Mouse (Mus musculus): ENCODE results near the gene Wnk4. TPM values are rescaled to one million over a fixed set of nuclear protein-coding genes. Genes with fewer than 3 reads are reported as not detected.

Wnk4 gene
- 1 to 10 TPM; 4.2 to 4.5 TPM for total RNA-seq (2021)

DNA sequence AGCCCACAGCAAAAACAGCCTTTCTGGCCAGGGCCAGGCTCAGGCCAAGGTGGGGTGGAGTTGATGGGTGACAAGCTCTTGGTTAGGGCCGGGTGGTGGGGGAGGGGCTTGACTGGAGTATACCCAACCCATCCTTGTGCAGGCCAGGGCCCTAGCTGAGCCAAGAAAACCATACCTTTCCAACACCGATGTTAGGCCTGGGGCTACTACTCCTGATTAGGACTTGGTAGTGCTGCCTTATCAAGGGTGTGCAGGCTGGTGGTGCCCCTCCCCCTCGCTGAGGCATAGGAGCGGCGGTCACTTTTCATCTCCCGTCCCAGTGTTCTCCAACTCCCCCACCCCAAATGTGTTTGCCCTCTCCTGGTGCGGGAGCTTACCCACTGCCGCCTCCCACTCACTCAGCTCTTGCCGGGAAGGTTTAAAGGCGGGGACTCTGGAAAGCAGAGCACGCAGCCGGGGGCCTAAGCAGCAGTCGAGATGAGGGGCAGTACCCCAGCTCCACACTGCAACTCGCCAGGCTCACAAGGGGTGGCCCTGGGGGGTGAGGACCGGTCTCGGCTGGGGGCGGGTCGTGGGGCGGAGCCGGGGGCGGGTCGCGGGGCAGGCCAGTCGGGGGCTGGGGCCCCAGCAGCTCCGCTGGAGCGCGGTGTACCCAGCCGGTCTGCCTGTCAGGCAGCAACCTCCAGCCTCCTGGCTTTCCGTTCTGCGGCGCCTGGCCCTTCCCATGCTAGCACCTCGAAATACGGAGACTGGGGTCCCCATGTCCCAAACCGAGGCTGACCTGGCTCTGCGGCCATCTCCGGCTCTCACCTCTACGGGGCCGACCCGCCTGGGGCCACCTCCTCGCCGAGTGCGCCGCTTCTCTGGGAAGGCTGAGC is at the start of gene Wnk4:
Wnk4 (plus strand) TSS at position 620 of the 878 bp plus-strand sequence.
- DNase-seq (ENCODE audit: extremely low spot score in 1 of 2, low spot score in 2 of 2), result peak in 1 of 2 experiments; percentile 72
- intact Hi-C loops (cut with DNase I), result no loop called here

- peak in 1 of 2 experiments; percentile 63 for DNase-seq (ENCODE audit: extremely low spot score in 1 of 2, low spot score in 2 of 2)
- intact Hi-C loops (cut with DNase I), result loop anchor here (5.0 to 10.0 kb wide), 3 partner anchors 35 to 183 kb away; partner anchors contain the start of genes Becn1 and Ramp2
Measured at GRCm38 (mm10) chr11:101211970-101212369, 48.4 kb upstream of the Wnk4 start.

- intact Hi-C loops (cut with DNase I), result loop anchor here (10.0 kb wide), 1 partner anchor 178 kb away; no protein-coding TSS in a partner anchor
- no peak for DNase-seq (ENCODE audit: extremely low spot score in 1 of 2, low spot score in 2 of 2)
Measured at GRCm38 (mm10) chr11:101216936-101217335, 43.4 kb upstream of the Wnk4 start.

DNA sequence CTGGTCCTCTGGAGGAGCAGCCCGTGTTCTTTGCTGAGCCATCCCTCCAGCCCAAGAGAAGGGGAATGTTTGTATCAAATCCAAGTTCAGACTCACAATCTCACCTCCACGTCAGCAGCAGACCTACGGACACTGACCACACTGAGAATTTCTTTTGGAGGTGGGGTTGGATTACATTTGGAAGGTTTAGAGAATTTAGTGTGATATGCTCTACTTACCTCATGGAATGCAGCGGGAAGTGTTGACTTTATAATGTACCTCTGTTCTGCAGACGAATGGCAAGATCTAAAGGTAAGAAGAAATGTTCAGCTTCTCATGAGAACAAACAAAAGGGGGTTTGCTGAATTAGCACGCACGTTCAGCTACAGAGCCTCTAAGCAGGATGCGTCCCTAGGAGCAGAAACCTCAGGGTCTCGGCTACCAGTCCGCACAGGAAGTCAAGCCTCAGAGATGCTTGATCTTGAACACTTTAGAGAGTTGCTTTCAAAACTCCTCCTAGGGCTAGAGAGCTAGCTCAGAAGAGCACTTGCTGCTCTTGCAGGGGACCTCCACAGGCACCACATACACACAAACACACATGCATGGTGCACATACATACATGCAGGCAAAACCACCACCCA is 41.8 kb upstream of the Wnk4 start:
- intact Hi-C loops (cut with DNase I), result loop anchor here (10.0 kb wide), 1 partner anchor 176 kb away; no protein-coding TSS in a partner anchor
- no peak for DNase-seq (ENCODE audit: extremely low spot score in 1 of 2, low spot score in 2 of 2)

DNA sequence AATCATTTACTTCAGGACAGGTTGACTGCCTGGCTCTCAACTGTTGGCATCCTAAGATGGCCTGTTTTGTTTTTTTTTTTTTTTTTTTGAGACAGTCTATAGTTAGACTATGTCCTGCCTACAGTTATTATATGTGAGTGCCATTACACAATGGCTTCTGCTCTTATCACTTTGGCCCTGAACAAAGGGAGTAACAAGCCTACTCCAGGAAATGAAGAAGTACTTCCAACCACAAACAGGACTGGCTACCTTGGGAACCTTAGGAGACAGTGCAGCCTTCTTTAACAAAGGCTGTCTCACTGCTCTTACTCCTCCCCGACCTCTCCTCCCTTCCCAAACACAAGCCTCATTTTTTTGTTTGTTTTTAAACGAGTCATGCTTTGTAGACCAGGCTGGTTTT is 39.5 kb upstream of the Wnk4 start:
- intact Hi-C loops (cut with DNase I), result no loop called here
- DNase-seq (ENCODE audit: extremely low spot score in 1 of 2, low spot score in 2 of 2), result no peak

GRCm38 (mm10) chr11:101221306-101221986 is 38.9 kb upstream of the Wnk4 start:
- intact Hi-C loops (cut with DNase I), result no loop called here
- no peak for DNase-seq (ENCODE audit: extremely low spot score in 1 of 2, low spot score in 2 of 2)

GRCm38 (mm10) chr11:101224337-101224736 is 36.0 kb upstream of the Wnk4 start:
- intact Hi-C loops (cut with DNase I), result no loop called here

DNA sequence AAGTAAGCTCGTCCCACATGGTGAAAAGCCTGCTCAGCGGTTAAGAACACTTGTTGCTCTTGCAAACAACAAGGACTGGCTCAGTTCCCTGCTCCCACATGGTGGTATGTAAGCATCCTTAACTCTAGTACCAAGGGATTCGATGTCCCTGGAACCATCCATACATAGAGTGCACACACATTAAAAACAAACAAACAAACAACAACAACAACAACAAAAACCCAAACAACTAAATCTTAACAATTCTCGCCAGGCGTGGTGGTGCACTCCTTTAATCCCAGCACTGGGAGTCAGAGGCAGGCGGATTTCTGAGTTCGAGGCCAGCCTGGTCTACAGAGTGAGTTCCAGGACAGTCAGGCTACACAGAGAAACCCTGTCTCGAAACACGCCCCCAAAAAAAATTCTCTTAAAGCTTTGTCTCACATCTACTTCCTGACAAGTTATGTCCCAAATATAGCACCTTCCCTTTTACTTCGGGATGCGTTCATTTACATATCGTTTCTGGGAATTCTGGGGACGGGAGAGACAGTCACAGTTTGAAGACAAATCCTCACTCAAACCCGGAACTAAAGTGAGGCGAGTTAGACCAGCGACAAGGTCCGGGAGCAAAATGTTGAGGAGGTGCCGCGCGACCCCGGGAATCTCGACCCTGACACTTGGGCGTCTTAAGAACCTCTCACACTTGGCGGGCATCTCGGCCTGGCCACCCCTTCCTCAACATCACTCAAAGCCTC is 34.9 kb upstream of the Wnk4 start:
- intact Hi-C loops (cut with DNase I), result no loop called here
- DNase-seq (ENCODE audit: extremely low spot score in 1 of 2, low spot score in 2 of 2), result no peak

More at GRCm38 (mm10) chr11:101224337-101224736, 36.0 kb upstream of the Wnk4 start:
- DNase-seq (ENCODE audit: extremely low spot score in 1 of 2, low spot score in 2 of 2), result no peak

- peak; percentile 82 to 90 for DNase-seq (ENCODE audit: extremely low spot score in 1 of 2, low spot score in 2 of 2)
- intact Hi-C loops (cut with DNase I), result no loop called here
Measured at GRCm38 (mm10) chr11:101226065-101226701, 34.2 kb upstream of the Wnk4 start, which contains the start of gene Ezh1. TSS of gene Ezh1 (minus strand) at chr11:101226463.

DNA sequence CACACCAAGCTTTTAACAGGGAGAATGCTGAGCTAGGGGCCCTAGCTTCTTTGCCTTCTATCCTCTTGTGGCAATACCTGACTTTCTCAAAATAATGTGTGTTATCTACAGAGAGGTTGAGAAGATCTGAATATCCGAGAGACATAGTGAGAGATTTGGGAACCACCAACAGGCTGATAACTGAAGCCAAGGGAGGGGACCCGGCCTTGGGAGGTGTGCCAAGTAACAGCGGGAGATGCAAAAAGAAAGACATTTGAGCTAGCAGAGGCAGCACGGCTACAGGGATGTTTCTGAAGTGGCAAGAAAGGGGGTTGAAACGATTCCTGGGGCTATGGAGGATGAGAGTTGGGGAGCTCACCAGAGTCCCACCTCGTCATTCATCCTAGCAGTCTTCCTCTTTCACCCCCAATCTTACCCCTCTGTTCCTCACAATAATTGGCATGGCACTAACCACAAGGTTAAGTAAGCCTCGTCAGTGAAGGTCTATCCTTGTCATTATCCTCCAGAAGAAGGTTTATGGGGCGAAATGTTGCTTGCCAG is 30.9 kb upstream of the Wnk4 start:
- DNase-seq (ENCODE audit: extremely low spot score in 1 of 2, low spot score in 2 of 2), result peak in 1 of 2 experiments; percentile 82
- intact Hi-C loops (cut with DNase I), result no loop called here

GRCm38 (mm10) chr11:101230061-101230511 is 30.3 kb upstream of the Wnk4 start:
- DNase-seq (ENCODE audit: extremely low spot score in 1 of 2, low spot score in 2 of 2), result peak in 1 of 2 experiments; percentile 56
- intact Hi-C loops (cut with DNase I), result no loop called here

DNA sequence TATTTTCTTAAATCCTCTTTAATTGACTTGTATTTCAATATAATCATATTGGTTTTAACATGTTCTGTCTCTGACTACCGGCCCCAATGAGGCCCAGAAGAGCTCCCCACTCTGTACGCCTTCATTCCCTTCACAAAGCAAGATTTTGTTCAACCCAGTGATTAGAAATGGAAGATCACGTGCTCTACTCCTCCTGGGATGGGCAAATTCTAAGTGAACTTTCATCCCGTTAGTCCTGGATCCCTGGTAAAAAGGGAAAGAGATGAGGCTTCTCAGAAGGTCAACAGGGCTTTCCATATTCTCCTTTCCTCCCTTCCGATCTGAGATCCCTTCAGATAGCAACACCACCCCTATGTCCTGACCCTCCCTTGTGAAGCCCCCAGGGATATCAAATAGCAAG is 29.8 kb upstream of the Wnk4 start:
- intact Hi-C loops (cut with DNase I), result no loop called here
- DNase-seq (ENCODE audit: extremely low spot score in 1 of 2, low spot score in 2 of 2), result no peak

GRCm38 (mm10) chr11:101230991-101231871 is 29.1 kb upstream of the Wnk4 start:
- intact Hi-C loops (cut with DNase I), result no loop called here
- peak in 1 of 2 experiments; percentile 87 for DNase-seq (ENCODE audit: extremely low spot score in 1 of 2, low spot score in 2 of 2)

DNA sequence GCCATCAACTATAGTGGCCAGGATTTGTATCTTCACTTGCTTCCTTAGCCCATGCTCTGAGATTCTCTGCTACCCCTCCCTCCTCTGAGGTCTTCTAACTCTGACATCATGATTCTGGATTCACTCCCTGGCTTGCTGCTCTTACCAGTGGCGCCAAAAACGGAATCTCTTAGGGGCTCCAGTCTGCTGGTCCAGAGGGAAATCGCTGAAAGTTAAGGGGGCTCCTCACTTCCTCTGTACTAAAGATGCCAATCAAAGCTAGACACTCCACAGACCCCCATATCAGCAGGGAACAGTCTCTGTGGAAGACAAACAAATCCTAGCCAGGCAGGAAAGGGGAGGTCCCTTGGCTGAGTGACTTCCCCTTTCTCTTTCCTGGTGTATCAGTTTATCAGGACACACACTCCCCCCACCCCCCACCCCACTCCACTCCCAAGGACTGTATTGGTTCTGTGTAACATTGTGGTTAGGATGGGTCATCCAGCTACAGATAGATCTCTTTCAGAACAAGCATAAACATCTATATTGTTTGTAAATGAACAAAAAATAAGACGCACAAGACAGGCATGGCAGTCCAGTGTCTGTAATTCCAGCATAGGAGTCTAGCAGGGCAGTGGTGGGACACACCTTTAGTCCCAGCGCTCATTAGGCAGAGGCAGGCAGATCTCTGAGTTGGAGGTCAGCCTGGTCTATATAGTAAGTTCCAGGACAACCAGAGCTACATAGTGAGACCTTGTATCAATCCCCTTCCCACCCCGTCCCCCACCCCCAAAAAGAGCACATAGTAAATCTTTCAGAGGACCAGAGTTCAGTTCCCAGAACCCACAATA is 28.1 kb upstream of the Wnk4 start:
- intact Hi-C loops (cut with DNase I), result no loop called here

DNA sequence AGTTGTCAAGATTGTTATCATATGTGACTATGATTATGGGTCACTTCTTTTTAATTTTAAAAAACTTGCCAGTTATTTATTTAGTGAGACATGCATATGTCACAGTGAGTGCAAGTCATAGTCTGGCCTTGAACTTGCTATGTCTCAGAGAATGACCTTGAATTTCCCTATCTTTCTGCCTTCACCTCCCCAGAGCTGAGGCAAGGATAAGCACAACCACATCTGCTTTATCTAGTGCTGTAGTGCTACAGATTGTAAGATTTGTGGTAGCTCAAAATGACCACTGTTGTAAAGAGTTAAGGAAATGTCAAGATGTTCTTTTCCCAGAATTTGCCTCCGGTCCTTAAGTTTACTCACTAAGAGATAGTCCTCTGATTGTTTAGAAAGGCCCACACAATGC is 27.1 kb upstream of the Wnk4 start:
- intact Hi-C loops (cut with DNase I), result no loop called here
- DNase-seq (ENCODE audit: extremely low spot score in 1 of 2, low spot score in 2 of 2), result no peak

More for the DNA sequence above, 28.1 kb upstream of the Wnk4 start:
- no peak for DNase-seq (ENCODE audit: extremely low spot score in 1 of 2, low spot score in 2 of 2)

- DNase-seq (ENCODE audit: extremely low spot score in 1 of 2, low spot score in 2 of 2), result no peak
- intact Hi-C loops (cut with DNase I), result no loop called here
Measured at GRCm38 (mm10) chr11:101234124-101234523, 26.2 kb upstream of the Wnk4 start.

Data from left cerebral cortex, postnatal 10 days (tissue).